Comparison of ENCODE assay signal across 10 mouse cellular contexts in genomic region chr9:52678839-52679215, GRCm38 (mm10). TPM values are rescaled to one million over a fixed set of nuclear protein-coding genes. Genes with fewer than 3 reads are reported as not detected.
DNase-seq lines count a peak whose midpoint lies in the region; ATAC-seq and TF ChIP-seq lines count a peak whose summit lies in the region.
"Had no signal": no experiment of that assay in that cellular context is flagged by ENCODE, and none has a peak within 500 bp of the region (broad histone marks: within the 10 kb centered on the region; RNA-seq: fewer than 3 reads in every experiment).

No protein-coding gene starts in this region.

- H3K9ac ChIP-seq in embryonic facial prominence, embryonic 15.5 days, result no peak overlapping the region
- peak overlapping the region; percentile 89 for H3K9ac ChIP-seq in hindbrain, embryonic 16.5 days (ENCODE audit: low read depth, low read length)
- peak overlapping the region; percentile 87 for H3K9ac ChIP-seq in midbrain, postnatal 0 days (replicated peaks; ENCODE audit: low read length, poor library complexity, severe bottlenecking)

- peak overlapping the region; percentile 66 for H3K4me3 ChIP-seq in layer of hippocampus, adult 2 months
- H3K4me3 ChIP-seq in embryonic facial prominence, embryonic 15.5 days (replicated peaks), result peak overlapping the region; percentile 50
- H3K4me3 ChIP-seq in hindbrain, embryonic 16.5 days (ENCODE audit: low read length), result peak overlapping the region; percentile 78
- peak overlapping the region; percentile 79 for H3K4me3 ChIP-seq in midbrain, postnatal 0 days (ENCODE audit: low read depth, low read length)

- WGBS in embryonic facial prominence, embryonic 15.5 days, result 2% methylated on average over 10 of the region's 10 CpGs
- 1% methylated on average over 10 of the region's 10 CpGs for WGBS in hindbrain, embryonic 16.5 days
- WGBS in midbrain, postnatal 0 days, result 2% methylated on average over 10 of the region's 10 CpGs

- TF ChIP-seq CTCF in layer of hippocampus, adult 2 months (conservative IDR thresholded peaks at IDR 0.05), result no peak
- no peak for TF ChIP-seq CTCF in midbrain, postnatal 0 days (IDR thresholded peaks at IDR 0.05)

- peak overlapping the region; percentile 98 for H3K27ac ChIP-seq in layer of hippocampus, adult 2 months
- no peak overlapping the region for H3K27ac ChIP-seq in embryonic facial prominence, embryonic 15.5 days (replicated peaks)
- peak overlapping the region; percentile 93 for H3K27ac ChIP-seq in hindbrain, embryonic 16.5 days (ENCODE audit: low read depth, low read length)
- H3K27ac ChIP-seq in midbrain, postnatal 0 days (ENCODE audit: low read depth, low read length), result peak overlapping the region; percentile 74

- no peak for ATAC-seq in embryonic facial prominence, embryonic 15.5 days (ENCODE audit: insufficient number of reproducible peaks, low FRiP score, low TSS enrichment, low read depth)
- ATAC-seq in hindbrain, embryonic 16.5 days, result no peak; the same call in none of the 2 replicates
- peak; percentile 14; the same call in 1 of the 2 replicates for ATAC-seq in midbrain, postnatal 0 days (ENCODE audit: low FRiP score)

- H3K9me3 ChIP-seq in embryonic facial prominence, embryonic 15.5 days (replicated peaks), result no peaks in the 10 kb centered on the region
- H3K9me3 ChIP-seq in hindbrain, embryonic 16.5 days (ENCODE audit: control insufficient read depth, low read length), result no peaks in the 10 kb centered on the region
- no peaks in the 10 kb centered on the region for H3K9me3 ChIP-seq in midbrain, postnatal 0 days (ENCODE audit: low read length)

- H3K36me3 ChIP-seq in embryonic facial prominence, embryonic 15.5 days, result no peaks in the 10 kb centered on the region
- H3K36me3 ChIP-seq in hindbrain, embryonic 16.5 days (ENCODE audit: control insufficient read depth, insufficient read depth, low read length), result no peaks in the 10 kb centered on the region
- H3K36me3 ChIP-seq in midbrain, postnatal 0 days (ENCODE audit: insufficient read depth, low read length), result no peaks in the 10 kb centered on the region

- peak overlapping the region; percentile 83 for H3K4me2 ChIP-seq in embryonic facial prominence, embryonic 15.5 days (replicated peaks)
- peak overlapping the region; percentile 91 for H3K4me2 ChIP-seq in hindbrain, embryonic 16.5 days (ENCODE audit: low read length)
- H3K4me2 ChIP-seq in midbrain, postnatal 0 days (ENCODE audit: low read depth, low read length, poor library complexity, severe bottlenecking), result peak overlapping the region; percentile 94

- peaks cover 50% of the 10 kb centered on the region for H3K27me3 ChIP-seq in embryonic facial prominence, embryonic 15.5 days
- no peaks in the 10 kb centered on the region for H3K27me3 ChIP-seq in hindbrain, embryonic 16.5 days (replicated peaks; ENCODE audit: control insufficient read depth, insufficient read depth, low read length)
- no peaks in the 10 kb centered on the region for H3K27me3 ChIP-seq in midbrain, postnatal 0 days (ENCODE audit: insufficient read depth, low read length)

- no peak for DNase-seq in layer of hippocampus, adult 2 months (ENCODE audit: low spot score in 2 of 2)
- no peak for DNase-seq in layer of hippocampus, postnatal 36 days
- no peak for DNase-seq in midbrain, postnatal 0 days (ENCODE audit: low spot score)
- no peak for DNase-seq in right cerebral cortex, postnatal 14 days
- DNase-seq in cerebellum, postnatal 10 days, result no peak
- no peak for DNase-seq in gastrocnemius, postnatal 4 days (ENCODE audit: low spot score in 2 of 2)

- H3K4me1 ChIP-seq in embryonic facial prominence, embryonic 15.5 days, result peaks cover 25% of the 10 kb centered on the region
- peaks cover 5% of the 10 kb centered on the region for H3K4me1 ChIP-seq in hindbrain, embryonic 16.5 days (ENCODE audit: control insufficient read depth, insufficient read depth, low read depth, low read length)
- no peaks in the 10 kb centered on the region for H3K4me1 ChIP-seq in midbrain, postnatal 0 days (ENCODE audit: insufficient read depth, low read length)

RNA-seq across cellular contexts. Expression of gene AI593442, which starts 0.8 kb away (rescaled TPM):
- 100 to 1,000 TPM; 123 TPM for total RNA-seq in layer of hippocampus, adult 2 months (2021)
- 100 to 1,000 TPM; 114 to 121 TPM for total RNA-seq in layer of hippocampus, postnatal 36 days (2021)
- polyA plus RNA-seq in embryonic facial prominence, embryonic 15.5 days (2015; fragmentation: Nextera tagmentation; extraction: Ambion mirVana), result 2.8 and 3.2 TPM in 2 replicates
- polyA plus RNA-seq in hindbrain, embryonic 16.5 days (2015; fragmentation: Nextera tagmentation; extraction: Ambion mirVana), result 92.4 and 95.2 TPM in 2 replicates
- total RNA-seq in midbrain, postnatal 0 days (2014; rRNA removed), result 37.9 and 44.9 TPM in 2 replicates
- polyA plus RNA-seq in midbrain, postnatal 0 days (2015; fragmentation: Nextera tagmentation; extraction: Ambion mirVana), result 78.0 and 78.9 TPM in 2 replicates
- under 1 TPM in 1 of 2 experiments, not detected in 1; 0.07 TPM for total RNA-seq in gastrocnemius, postnatal 4 days (2021)
- total RNA-seq: common myeloid progenitor, adult 5-6 weeks; neutrophil, adult 5-6 weeks had no signal

Comparison
In these comparisons a context has a peak if more than half of its experiments do, and no peak if none do; other contexts are left out.
1. RNA of gene AI593442, which starts 0.8 kb away (total RNA-seq): 123 TPM in layer of hippocampus, adult 2 months, 114 to 121 TPM in layer of hippocampus, postnatal 36 days and 37.9 to 44.9 TPM in midbrain, postnatal 0 days; 0.07 TPM in gastrocnemius, postnatal 4 days; every median in the first group is over 10 times any median in the second.
2. Peak in every context shown above with its lines, with median percentiles within 50 percentile points of each other: H3K4me3 ChIP-seq and H3K4me2 ChIP-seq.